Mouse (Mus musculus) kidney, postnatal 25 days (tissue): Measurements from ENCODE around the gene Arl8a.

Source experiments
- DNase-seq, 2 experiments: peaks; one replicate each; pipeline ENCODE4 v3.0.0; 2021; ENCODE audit warnings: mixed read lengths in 2 of 2

The Arl8a gene

GRCm38 (mm10) chr1:135204196-135205126 is 57.8 kb downstream of the Arl8a start:
- DNase-seq, result no peak

DNA sequence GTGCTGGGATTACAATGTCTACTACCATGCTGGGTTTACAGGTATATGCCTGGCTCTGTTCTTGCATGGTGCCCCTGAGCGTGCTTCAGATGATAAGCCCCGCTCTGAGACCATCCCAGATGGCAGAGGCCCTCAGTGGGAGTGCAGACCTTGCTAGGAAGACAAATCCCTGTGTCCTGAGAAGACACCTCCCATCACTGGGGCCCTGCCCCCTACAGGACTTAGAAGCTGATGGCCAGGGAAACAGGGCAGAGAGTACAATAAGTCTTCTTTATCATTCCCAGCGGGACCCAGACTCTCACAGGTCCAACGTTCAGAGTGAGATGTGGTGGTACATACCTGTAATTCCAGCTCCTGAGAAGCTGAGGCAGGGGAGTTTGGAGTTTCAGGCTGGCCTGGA is 58.6 kb downstream of the Arl8a start:
- no peak for DNase-seq
